Mouse (Mus musculus) left cerebral cortex, postnatal 4 days (tissue): ENCODE measurements around the gene Ccdc14. TPM values are rescaled to one million over a fixed set of nuclear protein-coding genes. Genes with fewer than 3 reads are reported as not detected.
"Not testable (repeated sequence)": the region's sequence is repeated elsewhere in the genome, so short reads cannot be mapped to it uniquely, and the experiment has no call there.

Source experiments
- DNase-seq: peaks from one replicate; pipeline ENCODE4 v3.0.0-alpha.2; 2022
- intact Hi-C: fragments of 180-260 bp; cut with DNase I; formaldehyde crosslinking; loops from one replicate; pipeline ENCODE4 v1.15.1; 2025
- total RNA-seq, 2 experiments: library from RNA; stranded (reverse); gene quantifications; 2 replicates each; pipeline ENCODE4 v1.2.3; 2021

The Ccdc14 gene
- 1 to 10 TPM; 4.8 to 5.1 TPM for total RNA-seq

DNA sequence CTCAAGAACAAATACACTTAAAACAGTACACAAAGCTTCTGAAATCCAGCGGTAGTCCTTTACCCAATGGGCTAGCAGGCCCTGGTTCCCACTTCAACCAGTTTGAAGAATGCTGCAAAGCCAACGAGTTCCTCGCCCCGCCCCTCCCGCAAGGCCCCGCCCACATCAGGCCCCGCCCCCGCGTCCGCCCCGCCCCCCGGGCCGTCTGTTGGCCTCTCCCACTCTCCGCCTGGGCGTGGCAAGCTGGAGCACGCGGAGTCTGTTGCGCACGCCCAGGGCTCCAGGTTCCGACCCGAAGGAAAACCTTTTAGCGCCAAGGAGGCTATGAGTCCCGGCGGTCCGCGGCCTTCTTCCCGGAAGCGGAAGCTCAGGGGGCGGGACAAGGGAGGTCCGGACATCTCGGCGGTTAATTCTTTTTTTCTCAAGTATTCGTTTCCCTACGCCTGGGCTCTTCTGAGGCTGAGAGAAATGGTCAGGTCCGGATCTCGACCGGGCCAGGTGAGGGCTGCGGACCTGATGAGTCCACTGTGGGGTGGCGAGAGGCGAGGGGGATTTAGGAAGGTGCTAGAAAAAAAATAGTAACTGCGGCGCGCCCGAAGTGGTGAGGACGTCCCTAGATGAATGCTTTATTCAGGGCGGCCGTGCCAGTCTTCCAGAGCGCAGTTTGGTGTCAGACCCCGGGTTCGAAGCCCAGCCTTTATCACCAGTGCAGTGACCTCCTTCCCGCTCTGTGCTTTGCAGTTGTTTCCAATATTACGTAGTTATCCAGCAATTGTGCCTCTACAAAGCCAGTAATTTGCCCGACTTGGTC, at the start of gene Ccdc14:
Ccdc14 (plus strand) TSS at position 283 of the 811 bp plus-strand sequence.
- DNase-seq: peak; percentile 83
- intact Hi-C loops: loop anchor here (10.0 kb wide), 2 partner anchors 346 to 496 kb away; no protein-coding TSS in a partner anchor

GRCm38 (mm10) chr16:34643511-34644259, 46.7 kb upstream of the Ccdc14 start:
- DNase-seq: no peak
- intact Hi-C loops: no loop called here

DNA sequence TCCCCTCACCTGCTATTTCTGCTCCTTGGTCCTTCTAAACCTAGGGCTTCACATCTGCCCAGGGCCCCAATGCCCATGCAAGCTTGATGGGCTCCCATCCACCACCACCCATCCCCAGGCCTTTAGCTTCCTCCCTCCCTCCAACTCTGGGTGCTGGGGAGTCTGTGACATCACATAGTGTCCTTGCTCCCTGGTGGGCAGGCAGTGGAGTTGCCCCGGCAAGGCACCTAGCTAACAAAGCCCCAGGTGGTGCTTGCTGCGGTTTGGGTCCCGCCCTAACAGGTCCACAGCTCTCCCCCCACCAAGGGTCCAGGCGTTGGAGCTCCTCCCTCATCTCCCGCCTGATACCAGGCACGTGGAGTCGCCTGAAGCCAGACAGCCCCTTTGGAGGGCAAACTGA, 40.8 kb upstream of the Ccdc14 start, which contains the start of gene Ropn1:
Ropn1 (plus strand) TSS at position 301 of the 400 bp plus-strand sequence.
- DNase-seq: no peak
- intact Hi-C loops: no loop called here

GRCm38 (mm10) chr16:34653023-34653422, 37.4 kb upstream of the Ccdc14 start:
- intact Hi-C loops: no loop called here
- DNase-seq: no peak

GRCm38 (mm10) chr16:34657566-34657965, 32.9 kb upstream of the Ccdc14 start:
- intact Hi-C loops: not testable (repeated sequence)
- DNase-seq: peak; percentile 16

DNA sequence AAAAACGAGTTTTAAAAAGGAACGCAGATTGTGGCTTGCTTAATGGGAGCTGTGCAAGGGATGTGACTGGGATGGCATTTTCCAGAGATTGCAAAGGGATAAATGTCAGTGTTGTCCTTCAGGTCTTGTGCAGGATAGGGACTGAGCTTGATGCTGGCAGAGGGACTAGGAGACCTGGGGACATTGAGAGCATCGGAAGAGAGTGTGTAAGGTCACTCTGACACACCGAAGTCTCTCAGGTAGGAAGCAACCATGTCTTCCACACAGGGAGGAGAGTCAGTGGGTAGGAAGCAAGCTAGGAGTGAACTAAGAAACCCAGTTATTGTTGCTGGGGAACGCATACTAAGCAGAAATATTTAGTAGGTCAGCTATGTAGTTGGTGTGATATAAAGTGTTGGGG, 32.4 kb upstream of the Ccdc14 start:
- intact Hi-C loops: no loop called here
- no peak for DNase-seq

GRCm38 (mm10) chr16:34658388-34658787, 32.0 kb upstream of the Ccdc14 start:
- intact Hi-C loops: no loop called here
- no peak for DNase-seq

- intact Hi-C loops: loop anchor here (10.0 kb wide), 1 partner anchor 300 kb away; no protein-coding TSS in a partner anchor
- no peak for DNase-seq
Observed at GRCm38 (mm10) chr16:34664553-34664952, 25.9 kb upstream of the Ccdc14 start.

DNA sequence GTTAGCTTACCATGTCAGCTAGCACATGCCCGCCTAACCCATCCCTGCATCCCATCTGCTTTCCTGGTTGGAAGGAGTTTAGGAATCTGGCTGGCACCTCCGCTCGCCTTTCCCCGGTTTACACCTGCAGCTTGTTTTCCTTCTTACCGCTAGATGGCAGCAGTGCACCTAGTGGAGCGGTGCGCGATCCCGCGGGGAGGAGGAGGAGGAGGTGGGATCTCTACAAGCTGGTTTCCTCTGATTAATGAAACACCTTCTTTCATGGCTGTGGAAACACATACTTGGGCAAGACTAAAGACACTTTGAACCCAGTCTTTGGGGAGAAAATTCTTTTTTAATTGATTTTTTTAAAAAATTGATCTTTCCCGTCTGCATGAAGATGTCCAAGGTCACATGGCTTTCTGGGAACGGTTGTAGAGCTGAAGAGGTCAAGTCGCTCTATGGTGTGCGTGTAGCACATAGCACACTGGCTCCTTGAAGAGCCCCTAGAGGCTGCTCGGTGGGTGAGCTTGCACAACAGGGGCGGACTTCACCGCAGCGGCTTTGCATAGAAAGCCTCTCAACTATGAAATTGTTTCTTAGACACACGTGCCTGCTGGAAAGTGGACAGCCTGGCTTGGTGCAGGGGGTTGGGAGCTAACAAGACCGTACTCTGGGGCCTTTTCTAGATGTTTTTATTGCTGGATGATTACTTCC, 23.2 kb upstream of the Ccdc14 start:
- DNase-seq: peak; percentile 75
- intact Hi-C loops: loop anchor here (10.0 kb wide), 1 partner anchor 298 kb away; no protein-coding TSS in a partner anchor

- intact Hi-C loops: loop anchor here (10.0 kb wide), 1 partner anchor 296 kb away; no protein-coding TSS in a partner anchor
- no peak for DNase-seq
Observed at GRCm38 (mm10) chr16:34668341-34668740, 22.1 kb upstream of the Ccdc14 start.

GRCm38 (mm10) chr16:34671966-34672365, 18.4 kb upstream of the Ccdc14 start:
- DNase-seq: no peak
- intact Hi-C loops: no loop called here

DNA sequence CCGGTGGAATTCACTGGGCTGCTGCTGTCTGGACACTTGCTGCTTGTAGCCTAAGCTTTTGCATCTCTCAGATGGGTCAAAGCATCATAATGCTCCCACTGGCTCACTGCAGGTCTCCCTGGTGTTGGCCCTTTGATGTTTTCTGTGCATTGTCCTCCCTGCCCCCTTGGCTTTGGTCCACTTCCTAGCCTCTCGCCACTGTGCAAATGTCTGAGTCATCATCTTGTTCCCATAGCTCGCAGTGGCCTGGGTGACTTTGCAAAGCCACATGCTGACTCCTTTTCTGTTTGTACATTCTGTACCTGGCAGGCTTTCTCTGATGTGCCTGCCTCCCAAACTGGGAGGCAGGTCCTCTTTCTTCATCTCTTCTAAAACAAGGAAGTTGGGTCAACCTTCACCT, 17.6 kb upstream of the Ccdc14 start:
- intact Hi-C loops: no loop called here
- no peak for DNase-seq

DNA sequence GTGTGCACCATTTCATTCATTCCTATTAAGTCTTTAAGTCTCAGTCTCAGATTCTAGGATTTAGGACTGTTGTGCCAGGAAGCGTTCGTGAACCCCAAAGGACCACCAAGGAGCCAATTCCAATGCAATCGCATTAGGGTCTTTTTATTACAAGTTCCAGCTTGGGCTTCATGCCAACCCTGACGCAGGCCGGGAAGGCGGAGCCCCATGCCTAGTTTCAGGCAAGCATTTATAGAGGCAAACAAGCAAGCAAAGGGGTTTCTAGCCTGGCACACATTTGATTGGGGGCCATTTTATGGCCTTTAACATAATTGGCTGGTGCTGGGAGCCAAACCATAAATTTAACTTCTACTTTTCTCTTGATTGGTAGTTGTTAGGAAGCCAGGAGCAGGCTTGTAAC, 16.1 kb upstream of the Ccdc14 start:
- intact Hi-C loops: no loop called here
- peak; percentile 17 for DNase-seq

DNA sequence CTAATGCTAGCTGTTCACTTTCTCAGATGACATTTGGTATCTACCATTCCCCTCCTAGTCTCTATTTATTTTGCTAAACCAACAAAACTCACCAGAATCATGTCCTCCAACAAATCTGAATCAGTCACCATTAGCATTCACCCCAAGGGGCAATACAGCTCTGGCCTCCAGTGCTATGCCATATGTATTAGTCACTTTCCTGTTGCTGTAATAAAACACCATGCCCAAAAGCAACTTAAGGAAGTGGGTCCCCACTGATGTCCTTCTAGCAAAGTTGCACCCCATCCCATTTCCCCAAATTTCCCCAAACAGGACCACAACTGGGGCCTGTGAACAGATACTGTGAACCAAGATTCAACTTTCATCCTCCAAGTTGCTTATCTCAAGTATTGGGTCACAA, 8.6 kb upstream of the Ccdc14 start:
- intact Hi-C loops: no loop called here
- DNase-seq: no peak

- intact Hi-C loops: loop anchor here (10.0 kb wide), 2 partner anchors 345 to 495 kb away; no protein-coding TSS in a partner anchor
- no peak for DNase-seq
Observed at GRCm38 (mm10) chr16:34689879-34690278, 537 bp upstream of the Ccdc14 start.

- no peak for DNase-seq
- intact Hi-C loops: loop anchor here (10.0 kb wide), 2 partner anchors 346 to 496 kb away; no protein-coding TSS in a partner anchor
Observed at GRCm38 (mm10) chr16:34691156-34691555, 740 bp downstream of the Ccdc14 start.

- intact Hi-C loops: loop anchor here (10.0 kb wide), 2 partner anchors 350 to 500 kb away; no protein-coding TSS in a partner anchor
- DNase-seq: no peak
Observed at GRCm38 (mm10) chr16:34694477-34694876, 4.1 kb downstream of the Ccdc14 start.

- intact Hi-C loops: loop anchor here (10.0 kb wide), 2 partner anchors 354 to 504 kb away; no protein-coding TSS in a partner anchor
- not testable (repeated sequence) for DNase-seq
Observed at GRCm38 (mm10) chr16:34698721-34699120, 8.3 kb downstream of the Ccdc14 start.

DNA sequence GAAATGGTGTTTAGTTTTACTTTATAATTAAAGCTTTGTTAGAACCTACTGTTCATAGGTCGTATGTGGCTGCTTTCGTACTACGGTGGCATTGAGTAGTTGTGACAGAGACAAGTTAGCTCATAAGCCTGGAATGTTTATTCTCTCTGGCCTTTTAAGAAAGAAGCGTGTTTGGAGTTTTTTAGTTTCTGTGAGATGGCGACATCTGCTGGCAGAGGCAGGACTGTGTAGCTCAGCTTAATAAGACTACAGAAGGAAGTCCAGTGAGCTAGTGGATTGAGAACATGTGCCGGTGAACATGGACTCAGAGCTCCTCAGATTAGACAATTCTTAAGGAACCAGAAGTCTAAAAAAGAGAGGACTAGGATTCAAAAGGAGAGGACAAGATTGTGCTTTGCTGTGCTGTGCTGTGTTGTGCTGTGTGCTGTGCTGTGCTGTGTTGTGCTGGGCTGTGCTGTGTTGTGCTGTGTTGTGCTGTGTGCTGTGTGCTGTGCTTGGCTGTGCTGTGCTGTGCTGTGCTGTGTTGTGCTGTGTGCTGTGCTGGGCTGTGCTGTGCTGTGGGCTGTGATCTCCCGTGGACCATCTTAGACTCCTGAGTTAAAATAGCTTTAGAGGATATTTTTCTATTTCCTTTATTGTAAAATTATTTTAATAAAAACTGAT, 9.9 kb downstream of the Ccdc14 start:
- intact Hi-C loops: no loop called here
- DNase-seq: peak; percentile 62

- intact Hi-C loops: no loop called here
- DNase-seq: no peak
Observed at GRCm38 (mm10) chr16:34700828-34701216, 10.4 kb downstream of the Ccdc14 start.
